Mouse (Mus musculus) testis, postnatal 14 days (tissue): ENCODE measurements at regions not wholly inside any gene's neighbourhood (a gene's known extent, or its start where the extent isn't known, plus 50 kb on each side); places are given as distances from the start of the nearest gene placed in this dataset.

Source experiments
- DNase-seq: peaks from one replicate; pipeline ENCODE4 v3.0.0; 2021; ENCODE audit warnings: low spot score

DNA sequence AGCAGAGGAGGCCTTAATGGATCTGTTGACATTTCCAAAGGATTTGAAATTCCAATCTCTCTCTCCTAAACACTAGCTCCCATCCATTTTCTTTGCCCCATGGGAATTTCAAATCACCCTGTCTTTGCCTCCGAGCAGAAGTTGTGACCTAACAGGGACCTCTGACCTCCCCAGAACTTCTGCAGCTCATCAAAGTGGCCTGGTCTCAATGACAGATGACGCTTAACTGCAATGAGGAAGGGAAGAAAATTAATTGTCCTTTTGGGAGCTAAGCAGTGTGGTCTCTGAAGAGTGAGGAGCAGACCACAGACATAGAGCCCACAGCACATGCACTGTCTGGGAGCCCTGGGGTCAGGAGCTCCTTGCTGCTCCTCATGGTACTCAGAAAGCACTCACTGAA lies 155.3 kb downstream of the Tox3 start:
- no peak for DNase-seq

DNA sequence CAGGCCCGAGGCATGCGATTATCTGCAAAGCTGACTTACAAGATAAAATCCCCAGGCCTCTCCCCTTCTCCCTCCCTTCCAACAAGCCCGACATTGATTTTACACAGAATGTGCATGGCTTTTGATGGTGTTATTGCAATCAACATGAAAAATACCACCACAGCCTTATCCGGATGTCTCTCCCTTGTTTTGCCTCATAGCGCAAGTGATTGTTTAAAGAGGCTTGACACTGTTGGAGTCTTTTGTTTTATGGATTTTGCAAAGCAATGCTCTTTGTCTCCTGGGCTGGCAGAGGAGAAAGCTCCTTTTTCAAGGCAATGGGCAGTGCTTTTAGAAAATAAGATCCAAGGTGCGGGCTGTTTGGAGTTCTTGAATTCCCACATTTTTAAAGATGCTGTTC lies 165.3 kb downstream of the Tox3 start:
- DNase-seq = no peak

DNA sequence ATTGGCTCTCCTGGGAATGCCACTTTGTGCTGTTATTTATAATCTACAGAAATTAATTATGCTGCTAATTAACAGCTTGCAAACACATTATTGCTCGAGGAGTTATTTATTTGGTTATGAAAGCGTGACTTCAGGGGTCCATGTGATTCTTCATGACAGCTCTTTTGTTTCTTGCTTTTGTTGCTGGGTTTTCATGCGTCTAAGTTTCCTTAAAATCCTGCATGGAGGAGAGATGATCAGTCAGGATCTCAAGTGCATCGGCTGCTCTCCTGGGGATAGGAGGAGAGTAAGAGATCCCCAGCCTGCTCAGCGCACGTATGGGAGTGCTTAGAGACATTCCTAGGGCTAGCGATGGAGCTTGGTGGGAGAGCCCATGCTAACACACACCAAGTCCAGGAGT lies 171.4 kb downstream of the Tox3 start:
- DNase-seq = no peak

DNA sequence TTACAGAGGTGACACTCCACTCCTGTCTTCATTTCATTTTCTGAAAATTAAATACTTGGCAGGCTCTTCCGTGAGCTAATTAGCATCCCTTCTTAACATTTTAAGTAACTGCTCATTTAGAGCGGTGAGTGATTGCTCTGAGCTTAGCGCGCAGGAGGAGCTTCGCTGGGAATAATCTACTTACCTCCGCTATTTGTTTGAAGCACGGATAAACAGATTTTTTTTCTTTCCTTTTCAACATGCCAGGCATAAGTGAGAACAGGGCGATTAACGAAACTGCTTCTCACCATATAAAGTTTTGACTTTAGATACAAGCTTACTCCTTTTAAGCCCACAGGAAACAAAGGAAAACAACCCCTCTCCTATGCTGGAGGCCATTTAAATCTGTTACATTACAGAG lies 171.8 kb downstream of the Tox3 start:
- DNase-seq = no peak

DNA sequence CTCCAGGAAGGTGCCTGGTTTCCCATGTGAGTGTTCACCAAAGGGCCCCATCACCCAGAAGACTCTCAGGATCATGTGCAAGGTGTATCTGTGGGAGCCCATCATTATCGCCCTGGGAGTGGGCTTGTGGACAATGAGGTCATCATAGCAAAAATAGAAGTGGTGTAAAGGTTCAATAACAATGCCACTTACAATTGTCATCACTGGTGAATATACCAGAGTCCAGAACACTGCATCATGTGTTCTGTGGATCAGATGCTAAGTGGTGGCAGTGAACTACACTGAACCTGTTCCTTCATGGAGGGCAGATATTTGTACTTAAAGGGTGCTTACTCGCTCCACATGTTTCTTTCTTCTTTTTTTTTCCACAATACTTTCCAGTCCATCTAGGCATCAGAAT lies 181.5 kb downstream of the Tox3 start:
- DNase-seq = no peak

DNA sequence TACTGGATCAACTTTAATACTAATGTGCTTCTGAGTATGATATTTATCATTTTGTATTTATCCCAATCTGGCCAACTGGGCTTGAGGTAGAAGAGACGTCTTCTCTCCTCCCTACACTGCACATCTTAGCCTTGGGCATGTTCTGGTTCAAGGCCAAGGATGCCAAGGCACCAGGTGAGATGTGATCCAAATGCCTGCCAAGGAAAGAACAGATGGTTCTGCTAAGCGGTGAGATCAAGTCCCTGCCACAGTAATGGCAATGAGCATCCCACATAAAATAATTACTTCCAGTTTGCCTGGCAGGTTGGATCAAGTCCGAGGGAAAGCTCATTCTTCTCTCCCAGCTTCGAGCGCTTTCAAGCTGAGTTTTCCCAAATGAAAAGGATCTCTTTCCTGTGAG lies 196.7 kb downstream of the Tox3 start:
- DNase-seq = no peak

DNA sequence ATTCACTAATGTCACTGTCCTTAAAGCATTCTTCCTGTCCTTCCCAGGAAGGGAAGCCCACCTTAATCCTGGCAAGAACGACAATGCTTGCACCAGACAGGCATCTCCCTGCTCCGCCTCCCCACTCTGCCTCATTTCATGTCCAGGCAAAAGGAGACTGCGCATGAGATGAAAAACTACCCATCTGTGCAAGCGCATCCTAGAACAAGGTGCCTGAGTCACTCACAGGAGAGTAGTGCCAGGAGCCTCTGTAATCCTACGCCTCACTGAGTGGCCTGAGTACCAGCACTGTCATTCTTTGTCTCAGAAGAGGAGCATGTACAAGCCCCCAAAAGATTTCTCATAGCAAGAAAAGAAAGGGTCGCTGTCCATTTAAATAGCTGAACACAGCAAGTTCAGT lies 198.2 kb downstream of the Tox3 start:
- DNase-seq = no peak

DNA sequence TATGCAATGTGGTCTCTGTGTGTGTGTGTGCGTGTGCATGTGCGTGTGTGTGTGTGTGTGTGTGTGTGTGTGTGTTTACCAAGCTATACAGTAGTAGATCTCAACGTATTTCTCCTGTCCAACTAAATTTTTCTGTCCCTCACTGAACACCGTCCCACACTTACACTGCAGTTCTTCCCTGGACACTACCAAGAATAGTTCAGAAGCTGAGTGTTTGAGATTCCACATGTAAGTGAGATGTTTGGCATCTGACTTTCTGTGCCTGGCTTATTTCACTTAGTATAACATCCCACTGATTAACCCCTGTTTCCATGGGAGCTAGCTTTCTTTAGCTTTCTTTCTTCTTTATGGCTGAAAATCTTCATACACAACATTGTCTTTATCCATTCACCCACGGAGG lies 213.5 kb downstream of the Tox3 start:
- no peak for DNase-seq

DNA sequence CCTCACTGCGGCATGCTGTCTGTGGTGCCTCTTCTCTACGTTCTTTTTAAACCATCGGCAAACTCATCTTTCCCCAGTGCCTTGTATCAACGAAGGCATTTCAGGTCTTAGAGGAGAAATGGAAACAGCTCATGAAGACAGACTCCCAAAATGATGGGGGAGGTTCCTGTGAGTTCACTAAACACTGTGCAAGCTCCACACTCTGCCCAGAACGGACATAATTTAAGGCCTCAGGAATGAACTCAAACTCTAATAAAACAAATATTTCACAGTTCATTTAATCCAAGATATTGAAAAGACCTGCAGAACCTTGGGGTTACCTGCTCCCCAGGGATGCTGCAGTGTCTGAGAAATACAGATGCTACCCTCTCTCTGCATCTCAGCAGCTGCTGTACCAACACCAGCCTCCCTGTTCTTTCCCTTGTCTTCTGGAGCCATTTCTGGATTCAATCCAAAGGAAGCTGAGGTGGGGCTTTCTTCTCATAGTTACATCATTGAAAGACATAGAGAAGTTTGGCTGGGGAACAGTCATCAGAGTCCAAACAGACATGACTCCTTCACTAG lies 217.4 kb downstream of the Tox3 start:
- DNase-seq = no peak

DNA sequence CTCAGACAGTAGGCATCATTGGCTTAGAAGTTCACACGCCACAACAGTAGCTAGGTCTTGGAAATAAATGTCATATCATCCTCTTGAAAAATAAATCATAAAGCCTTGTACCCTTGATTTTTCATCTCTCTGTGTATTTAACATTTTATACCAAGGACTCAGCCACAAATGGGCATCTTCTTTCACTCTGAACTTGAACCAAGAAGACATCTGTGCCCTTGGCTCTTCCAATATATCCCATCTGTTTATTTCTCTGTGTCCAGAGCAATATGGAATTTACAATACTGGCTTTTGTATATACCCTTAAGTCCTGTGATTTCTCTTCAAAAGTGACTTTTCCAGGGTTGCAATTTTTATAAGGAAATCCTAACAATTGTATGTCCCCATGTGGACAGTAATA lies 222.7 kb downstream of the Tox3 start:
- DNase-seq = no peak

DNA sequence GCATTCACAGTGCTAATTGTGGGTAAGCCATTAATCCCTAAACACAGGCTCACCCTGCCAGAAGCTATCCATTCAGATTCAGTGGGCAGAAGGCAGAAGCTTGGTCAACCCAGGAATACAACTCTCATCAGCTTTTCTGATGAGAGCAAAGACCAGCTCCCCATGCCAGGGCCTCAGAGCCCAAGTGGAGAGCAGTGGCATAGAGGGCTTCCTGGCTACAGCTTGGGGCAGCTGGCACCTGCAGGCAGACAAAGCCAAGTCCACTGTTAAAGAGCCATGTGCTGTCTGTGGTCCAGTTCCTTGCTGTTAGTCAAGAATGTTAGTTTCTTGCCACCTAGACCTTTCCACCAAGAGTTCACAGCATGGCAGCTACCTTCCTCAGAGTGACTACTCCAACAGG lies 225.0 kb downstream of the Tox3 start:
- DNase-seq = no peak

DNA sequence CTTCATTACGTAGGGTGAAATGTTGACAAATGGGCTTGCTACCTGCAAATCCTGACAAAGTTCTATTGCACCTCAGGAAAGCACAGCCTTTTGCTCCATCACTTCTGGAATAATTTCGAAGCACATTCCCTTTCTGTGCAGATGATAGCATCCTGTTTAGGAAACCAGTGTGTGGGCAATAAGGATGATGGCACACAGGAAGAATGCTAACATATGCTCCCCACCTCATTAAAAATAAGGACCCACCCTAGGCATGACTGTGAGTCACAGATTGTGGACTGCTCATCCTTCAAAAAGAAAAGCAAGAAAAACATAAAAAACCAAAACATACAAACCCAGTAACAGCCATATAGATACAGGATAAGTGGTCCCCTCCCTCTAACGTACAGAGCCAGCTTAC lies 226.2 kb downstream of the Tox3 start:
- no peak for DNase-seq

DNA sequence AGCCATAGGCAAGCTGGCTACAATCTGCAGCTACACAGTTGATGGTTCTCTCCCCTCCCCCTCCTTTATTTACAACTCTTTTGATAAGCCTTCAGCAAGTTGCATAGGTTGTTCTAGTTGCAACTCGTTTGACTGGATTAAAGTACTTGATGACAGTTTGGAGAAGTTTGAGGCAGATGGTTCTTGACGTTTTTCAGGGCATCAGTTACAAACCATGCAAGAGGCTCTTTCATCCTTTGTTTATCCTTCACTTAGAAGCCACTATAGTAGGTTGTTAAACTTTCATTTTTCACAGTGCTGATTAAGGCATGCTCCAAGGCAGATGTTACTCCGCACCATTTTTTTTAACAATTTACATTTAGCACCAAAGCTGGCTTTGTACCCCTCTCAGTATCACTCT lies 227.1 kb downstream of the Tox3 start:
- no peak for DNase-seq

DNA sequence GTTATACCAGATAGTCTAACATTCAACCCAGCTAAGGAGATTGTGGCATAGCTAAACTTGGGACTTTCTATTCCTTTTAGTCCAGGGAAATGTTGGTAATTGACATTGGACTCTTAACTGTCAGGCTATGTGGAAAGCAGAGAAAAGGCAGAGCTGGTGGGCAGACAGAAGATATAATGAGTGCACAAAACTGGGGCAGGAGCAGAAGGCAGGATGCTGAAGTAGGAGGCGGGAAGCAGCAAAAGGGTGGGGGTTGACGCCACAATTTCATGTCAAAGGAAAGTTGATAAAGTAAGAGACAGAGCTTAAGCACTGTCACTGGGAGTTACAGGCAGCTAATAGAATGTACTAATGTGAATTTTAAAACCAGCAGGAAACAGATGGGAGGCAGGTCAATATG lies 232.7 kb downstream of the Tox3 start:
- DNase-seq = no peak

DNA sequence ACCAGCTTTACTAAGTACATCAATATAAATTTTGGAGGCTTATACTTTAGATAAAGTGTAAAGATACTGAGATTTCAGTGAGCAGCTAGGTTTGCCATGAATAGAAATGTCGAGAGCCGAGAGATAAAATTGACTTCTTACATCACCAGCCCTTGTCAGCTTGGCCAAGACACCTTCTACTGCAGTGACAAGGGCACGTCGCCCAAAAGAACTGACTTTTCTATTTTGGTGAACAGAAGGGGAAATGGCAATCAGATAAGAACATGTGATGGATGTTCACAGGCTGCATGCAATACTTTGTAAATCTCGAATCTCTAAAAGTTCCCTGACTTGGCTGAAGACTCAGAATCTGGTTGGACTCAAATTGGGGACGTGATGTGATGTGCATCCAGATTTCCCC lies 247.6 kb downstream of the Tox3 start:
- no peak for DNase-seq

DNA sequence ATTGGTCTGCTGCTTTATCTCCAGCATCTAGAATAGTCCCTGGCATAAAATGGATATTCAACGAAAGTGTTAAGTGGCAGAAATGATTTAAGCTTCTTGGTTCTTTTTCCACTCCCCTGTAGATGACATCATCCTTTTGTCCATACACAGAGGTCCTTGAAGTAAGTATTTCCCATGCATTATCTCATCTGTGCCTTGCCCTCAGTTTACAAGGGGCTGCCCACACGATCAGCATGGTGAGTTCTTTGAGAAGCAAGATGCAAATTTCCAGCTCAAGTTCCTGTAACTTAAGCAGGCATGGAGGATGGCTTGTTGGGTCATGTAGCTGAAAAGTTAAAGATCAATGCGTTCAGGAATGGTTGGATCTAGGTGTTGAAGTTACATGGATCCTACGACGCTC lies 265.5 kb downstream of the Tox3 start:
- DNase-seq = no peak

DNA sequence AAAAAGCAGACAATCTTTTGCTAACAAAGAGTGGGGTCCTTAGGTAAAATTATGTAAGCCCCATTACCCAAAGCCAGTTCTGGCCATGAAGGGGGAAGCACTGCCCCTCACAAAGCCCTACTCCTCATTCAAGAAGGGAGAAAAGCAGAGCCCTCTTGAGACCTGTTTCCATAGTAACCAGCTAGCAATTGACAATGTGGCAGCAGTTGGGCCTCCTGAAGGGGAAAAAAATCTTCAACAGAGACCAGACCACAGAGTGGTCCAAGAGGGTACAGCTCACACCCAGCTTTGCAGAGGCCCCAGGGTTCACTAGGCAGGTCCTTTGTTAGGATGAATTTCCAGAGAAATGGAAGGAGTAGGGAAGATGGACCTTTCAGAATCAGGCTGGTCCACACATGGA lies 271.8 kb downstream of the Tox3 start:
- no peak for DNase-seq

DNA sequence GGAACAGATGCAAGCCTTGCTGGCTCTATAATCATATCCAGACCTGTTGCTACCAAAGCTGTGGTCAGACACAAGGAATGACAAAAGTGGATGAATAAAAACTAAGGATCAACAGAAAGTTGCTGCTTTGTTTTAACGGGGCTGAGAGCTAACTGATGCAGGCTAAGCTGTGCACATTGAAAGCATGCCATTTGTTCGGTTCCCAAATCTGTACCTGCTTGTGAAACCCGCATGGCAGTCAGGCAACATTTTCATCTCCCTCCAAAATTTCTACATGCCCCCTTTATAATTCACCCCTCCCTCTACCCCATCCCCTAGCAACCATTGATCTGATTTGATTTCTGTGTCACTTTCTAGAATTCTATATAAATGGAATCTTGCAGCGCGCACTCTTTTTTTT lies 272.3 kb downstream of the Tox3 start:
- no peak for DNase-seq

DNA sequence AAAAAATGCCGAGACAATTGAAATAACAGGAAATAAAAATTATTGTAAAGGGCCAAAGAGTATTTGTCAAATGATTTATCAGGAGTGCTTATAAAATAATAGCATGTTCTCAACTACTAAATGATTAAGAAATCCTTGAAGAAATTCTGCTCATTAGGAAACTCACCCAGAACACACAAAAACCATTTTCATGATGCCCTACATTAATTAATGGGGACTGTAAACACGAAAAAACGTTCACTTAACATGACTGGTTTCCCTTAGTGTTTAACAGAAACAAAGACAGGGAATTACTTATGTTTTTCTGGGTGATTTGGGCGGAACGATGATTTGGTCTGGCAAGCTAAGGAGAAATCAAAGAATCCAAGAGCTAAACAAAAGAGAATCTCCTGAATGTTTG lies 278.1 kb downstream of the Tox3 start:
- no peak for DNase-seq

DNA sequence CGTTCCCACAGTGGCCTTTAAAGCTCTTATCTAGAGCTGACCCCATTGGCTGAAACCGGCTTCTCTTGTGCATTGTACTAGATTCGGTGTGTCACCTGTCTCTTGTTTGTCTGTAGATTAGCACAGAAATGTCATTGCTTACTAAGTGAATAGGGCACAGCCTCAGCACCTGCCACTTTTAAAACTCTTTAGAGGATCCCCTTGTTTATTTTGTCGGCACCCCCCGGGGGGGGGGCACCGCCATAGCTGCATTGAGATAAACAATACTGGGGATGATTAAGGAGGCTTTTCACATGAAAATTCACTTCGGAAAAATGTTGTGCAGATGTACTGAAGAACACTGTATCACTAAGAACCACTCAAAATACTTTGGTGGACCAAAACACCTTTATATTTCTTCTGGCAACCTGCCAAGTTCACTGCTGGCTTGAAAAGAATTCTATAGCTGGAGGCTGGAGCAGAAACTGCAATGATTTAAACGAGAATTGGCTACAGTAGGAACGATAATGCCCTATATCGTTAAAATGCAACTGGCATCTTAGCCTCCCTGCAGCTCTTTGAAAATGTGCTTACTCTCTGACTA lies 278.6 kb downstream of the Tox3 start:
- DNase-seq = no peak

DNA sequence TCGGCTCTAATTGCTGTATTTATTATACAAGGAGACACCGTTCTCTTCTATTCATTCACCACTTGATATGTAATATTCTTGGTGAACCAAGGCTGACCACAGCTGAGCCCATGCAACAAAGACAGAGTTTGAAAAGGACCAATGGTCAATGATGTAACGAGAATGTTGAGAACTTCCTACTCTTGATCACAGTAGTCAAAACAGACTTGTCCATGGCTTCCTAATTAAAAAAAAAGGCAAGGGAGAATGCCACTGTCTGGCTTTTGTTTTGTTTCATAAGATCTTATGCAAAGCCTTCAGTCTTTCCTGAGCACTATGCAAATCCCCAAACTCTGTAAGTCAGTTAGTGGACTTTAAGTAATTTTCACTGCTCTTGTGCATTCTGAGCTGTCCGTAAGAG lies 279.7 kb downstream of the Tox3 start:
- DNase-seq = no peak

DNA sequence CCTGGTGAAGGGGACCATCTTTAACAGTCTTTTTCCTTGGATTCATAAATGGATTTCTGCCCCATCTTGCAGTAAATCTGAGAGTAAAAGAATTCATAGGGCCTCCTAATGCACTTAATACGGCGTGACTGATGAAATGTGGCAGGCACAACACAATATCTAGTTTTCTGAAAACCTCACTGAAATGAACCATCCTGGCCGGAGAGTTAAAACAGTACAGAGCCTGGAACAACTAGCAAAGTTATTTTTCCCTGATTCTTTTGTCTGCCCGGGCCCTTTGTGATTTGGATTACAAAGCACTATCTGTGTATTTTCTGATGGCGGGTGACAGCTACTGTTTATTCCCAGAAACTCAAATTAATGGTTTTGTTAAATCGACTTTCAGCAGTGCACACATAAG lies 283.8 kb downstream of the Tox3 start:
- DNase-seq = no peak

DNA sequence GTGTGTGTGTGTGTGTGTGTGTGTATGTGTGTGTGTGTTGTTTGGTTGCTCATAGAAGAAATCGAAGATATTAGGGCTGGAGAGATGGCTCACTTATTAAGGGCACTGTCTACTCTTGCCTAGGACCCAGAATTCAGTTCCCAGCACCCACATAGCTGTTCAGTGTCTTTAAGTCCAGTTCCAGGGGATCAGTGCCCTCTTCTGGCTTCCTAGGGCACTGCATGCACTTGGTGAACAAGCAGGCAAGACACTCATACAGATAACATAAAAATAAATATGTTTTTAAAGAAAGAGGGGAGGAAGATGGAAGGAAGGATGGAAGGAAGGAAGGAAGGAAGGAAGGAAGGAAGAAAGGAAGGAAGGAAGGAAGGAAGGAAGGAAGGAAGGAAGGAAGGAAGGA lies 284.9 kb downstream of the Tox3 start:
- no peak for DNase-seq

DNA sequence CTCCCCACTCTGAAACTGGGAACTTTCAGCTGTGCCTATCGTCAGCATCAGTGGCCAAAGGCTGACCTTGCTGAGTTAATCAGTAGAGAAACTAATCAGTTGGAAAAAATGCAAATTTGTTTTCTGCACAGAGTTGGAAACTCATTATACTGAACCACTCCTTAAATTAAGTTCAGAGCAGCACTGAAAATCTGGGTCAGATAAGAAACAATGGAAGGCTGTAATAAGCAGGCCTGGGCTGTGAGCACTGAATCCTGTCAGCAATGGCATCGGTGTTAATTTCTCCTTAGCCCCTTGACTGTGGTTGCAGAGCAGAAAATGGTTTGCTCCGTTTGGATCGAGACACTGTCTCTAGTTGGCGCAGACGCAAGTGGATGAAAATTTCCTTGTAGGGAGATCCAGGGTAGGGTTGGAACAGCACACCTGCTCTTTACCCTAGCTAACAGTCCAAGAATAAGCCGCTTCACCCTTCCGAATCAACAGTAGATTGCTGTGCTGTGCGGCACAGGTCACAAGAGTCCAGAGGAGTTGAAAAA lies 289.4 kb downstream of the Tox3 start:
- no peak for DNase-seq

DNA sequence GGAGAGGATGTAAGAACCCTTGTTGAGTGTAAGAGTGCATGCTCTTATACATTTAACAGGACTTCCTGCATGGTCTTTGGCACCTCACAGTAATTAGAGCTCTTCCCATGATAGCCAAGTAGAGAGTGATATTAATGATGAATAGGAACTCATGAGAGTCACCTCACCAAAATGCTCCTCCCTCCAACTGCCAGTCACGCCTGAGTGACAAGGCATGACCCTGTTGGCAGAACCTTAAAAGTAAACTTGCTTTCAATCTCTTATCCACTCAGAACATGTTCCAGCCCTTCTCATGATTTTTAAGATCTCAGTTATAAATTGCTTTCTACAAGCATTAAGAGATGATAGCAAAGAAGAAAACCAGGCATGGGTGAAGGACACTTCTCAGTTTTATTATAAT lies 291.8 kb downstream of the Tox3 start:
- no peak for DNase-seq
